Mouse (Mus musculus) hindbrain, embryonic 10.5 days (tissue): ENCODE data around the gene Pcbp1. TPM values are rescaled to one million over a fixed set of nuclear protein-coding genes. Genes with fewer than 3 reads are reported as not detected.

ENCODE experiments used
- DNase-seq: peaks from one replicate; pipeline ENCODE4 v3.0.0-alpha.2; 2017; ENCODE audit warnings: low spot score
- H3K27ac ChIP-seq: fragments of 300-500 bp; sonication (generic); 2 replicates; pipeline ENCODE4 v1.5.1; 2016; ENCODE audit warnings: mild to moderate bottlenecking, moderate library complexity
- H3K27me3 ChIP-seq: fragments of 300-500 bp; sonication (generic); 2 replicates; pipeline ENCODE4 v1.6.1; 2016; ENCODE audit warnings: mild to moderate bottlenecking; ENCODE audit not compliant: poor library complexity, insufficient read depth, severe bottlenecking
- H3K36me3 ChIP-seq: fragments of 300-500 bp; sonication (generic); 2 replicates; pipeline ENCODE4 v1.6.1; 2016; ENCODE audit warnings: mild to moderate bottlenecking, moderate library complexity
- H3K4me1 ChIP-seq: fragments of 300-500 bp; sonication (generic); replicated peaks from 2 replicates; pipeline ENCODE4 v1.6.1; 2016; ENCODE audit warnings: mild to moderate bottlenecking
- H3K4me3 ChIP-seq: fragments of 300-500 bp; sonication (generic); 2 replicates; pipeline ENCODE4 v1.5.1; 2016; ENCODE audit warnings: mild to moderate bottlenecking, moderate library complexity
- H3K9me3 ChIP-seq: fragments of 300-500 bp; sonication (generic); 2 replicates; pipeline ENCODE4 v1.6.1; 2016; ENCODE audit warnings: mild to moderate bottlenecking, moderate library complexity
- WGBS: fragments of 180-500 bp; shearing (Covaris S2); methylation state at CpG from one replicate; pipeline ENCODE4 v1.1.7; 2016; 5-methylcytosine and 5-hydroxymethylcytosine counted together
- polyA plus RNA-seq: library from polyadenylated mRNA; unstranded; fragments of >200 nt; fragmentation: Nextera tagmentation; extraction: Ambion mirVana; gene quantifications from 2 replicates; pipeline ENCODE4 v1.2.1, GENCODE M21; 2016

The Pcbp1 gene
- polyA plus RNA-seq, 1 experiment from 2014 or later, result 520 TPM

DNA sequence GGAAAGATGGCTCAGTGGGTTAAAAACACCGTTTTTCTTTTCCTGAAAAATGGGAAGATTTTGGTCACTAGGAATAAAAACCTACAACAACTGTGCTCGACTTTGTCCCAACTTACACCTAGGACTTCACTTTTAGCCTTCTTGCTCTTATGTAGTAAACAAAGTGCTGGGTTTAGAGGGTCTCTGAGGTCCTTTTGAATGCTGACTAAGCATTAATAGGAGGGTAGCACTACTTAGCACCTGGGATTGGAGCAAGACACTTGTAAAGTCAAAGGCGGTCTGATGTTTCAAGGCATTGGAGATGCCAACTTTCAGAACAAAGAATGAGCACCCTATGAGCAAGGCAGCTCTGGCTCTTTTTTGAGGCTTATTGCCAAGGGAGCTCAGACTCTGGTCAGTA lies 17.7 kb upstream of the Pcbp1 start:
- Histone ChIP-seq H3K27me3 (no peaks in the 10 kb centered on the region), H3K9me3 (no peaks in the 10 kb centered on the region), H3K36me3 (peaks cover 93% of the 10 kb centered on the region), H3K4me3 (no peak overlapping the region), H3K4me1 (no peaks in the 10 kb centered on the region), H3K27ac (no peak overlapping the region)
- no peak for DNase-seq
- 93% methylated on average over 3 of the region's 3 CpGs for WGBS

DNA sequence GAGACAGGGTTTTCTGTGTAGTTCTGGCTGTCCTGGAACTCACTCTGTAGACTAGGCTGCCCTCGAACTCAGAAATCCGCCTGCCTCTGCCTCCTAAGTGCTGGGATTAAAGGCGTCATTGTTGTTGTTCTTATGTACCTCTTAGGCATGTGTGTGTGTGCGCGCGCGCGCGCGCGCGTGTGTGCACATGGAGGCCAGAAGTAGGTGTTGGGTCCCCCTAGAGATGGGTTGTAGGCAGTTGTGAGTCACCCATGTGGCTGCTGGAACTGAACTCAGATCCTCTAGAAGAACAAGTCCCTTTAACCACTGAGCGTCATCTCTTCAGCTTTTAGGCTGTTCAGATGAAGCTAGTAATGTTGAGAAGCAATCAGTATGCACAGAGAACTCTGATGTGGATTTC lies 16.9 kb upstream of the Pcbp1 start:
- Histone ChIP-seq H3K9me3 (no peaks in the 10 kb centered on the region), H3K27ac (no peak overlapping the region), H3K4me3 (no peak overlapping the region), H3K4me1 (no peaks in the 10 kb centered on the region), H3K27me3 (no peaks in the 10 kb centered on the region), H3K36me3 (peaks cover 93% of the 10 kb centered on the region)
- DNase-seq, result no peak
- WGBS, result 96% methylated on average over 13 of the region's 13 CpGs

DNA sequence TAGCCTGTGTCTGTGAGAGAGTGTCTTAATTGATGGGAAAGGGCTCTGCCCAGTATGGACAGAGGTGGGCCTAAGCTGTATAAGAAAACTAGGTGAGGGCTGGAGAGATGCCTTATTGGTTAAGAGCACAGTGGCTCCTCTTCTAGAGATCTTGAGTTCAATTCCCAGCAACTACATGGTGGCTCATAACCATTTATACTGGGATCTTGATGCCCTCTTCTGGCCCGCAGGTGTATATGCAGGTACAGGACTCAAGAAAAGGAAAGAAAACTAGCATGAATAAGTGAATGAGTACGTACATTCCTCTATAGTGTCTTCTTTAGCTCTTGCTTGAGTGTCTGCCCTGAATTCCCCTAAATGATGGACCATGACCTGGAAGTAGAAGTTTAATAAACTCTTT lies 15.5 kb upstream of the Pcbp1 start:
- Histone ChIP-seq H3K36me3 (peaks cover 90% of the 10 kb centered on the region), H3K4me1 (no peaks in the 10 kb centered on the region), H3K9me3 (no peaks in the 10 kb centered on the region), H3K27me3 (no peaks in the 10 kb centered on the region), H3K4me3 (no peak overlapping the region), H3K27ac (no peak overlapping the region)
- WGBS, result 84% methylated on average over 2 of the region's 2 CpGs
- DNase-seq, result no peak

DNA sequence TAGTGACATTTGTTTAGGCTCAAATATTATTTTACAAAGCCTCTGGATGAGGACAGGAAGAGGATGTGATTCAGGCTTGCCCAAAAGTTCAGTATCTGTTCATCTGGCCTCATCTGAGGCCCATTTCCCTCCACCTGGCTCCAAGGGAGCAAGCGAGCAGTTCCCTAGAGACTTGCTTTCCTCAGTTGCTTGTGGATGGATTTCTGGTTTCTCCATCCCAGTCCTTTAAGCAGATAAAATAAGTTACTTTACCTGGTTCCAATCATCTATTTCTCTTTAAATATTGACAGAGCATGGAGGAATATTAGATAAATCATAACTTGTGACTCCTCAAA lies 2.3 kb upstream of the Pcbp1 start:
- DNase-seq, result no peak
- 80% methylated on average over 1 of the region's 1 CpGs for WGBS
- H3K4me1 ChIP-seq, result peaks cover 16% of the 10 kb centered on the region
- H3K36me3 ChIP-seq, result peaks cover 53% of the 10 kb centered on the region
- H3K4me3 ChIP-seq, result no peak overlapping the region
- H3K27me3 ChIP-seq, result no peaks in the 10 kb centered on the region
- no peaks in the 10 kb centered on the region for H3K9me3 ChIP-seq
- no peak overlapping the region for H3K27ac ChIP-seq

DNA sequence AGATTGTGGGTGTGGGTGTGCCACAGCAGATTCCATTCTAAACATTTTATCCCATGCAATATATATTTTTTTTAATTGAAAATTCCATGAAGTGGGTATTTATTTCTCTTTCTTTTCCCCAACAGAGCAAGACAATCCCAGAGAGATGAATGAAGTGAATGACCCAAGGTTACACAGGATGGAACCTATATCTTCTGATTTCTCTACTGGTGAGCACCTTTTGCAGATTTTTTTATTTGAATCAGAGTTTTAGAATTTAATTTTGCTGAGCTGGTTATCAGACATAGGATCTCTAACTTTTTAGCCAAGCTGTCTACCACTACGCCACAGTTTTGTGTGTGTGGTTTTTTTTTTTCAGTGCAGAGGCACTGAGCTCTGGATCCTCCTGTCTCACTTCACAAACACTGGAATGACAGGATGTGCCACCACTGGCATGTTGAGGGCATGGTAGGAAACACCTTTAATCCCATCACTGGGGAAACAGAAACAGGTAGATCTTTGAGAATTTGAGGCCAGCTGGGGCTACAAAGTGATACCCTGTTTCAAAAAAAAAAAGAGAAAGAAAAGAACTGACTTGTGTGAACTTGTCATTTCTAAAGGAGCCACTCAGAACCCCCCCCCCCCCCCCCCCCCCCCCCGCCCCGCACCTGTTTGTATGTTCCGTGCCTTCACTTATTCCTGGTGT lies 1.8 kb upstream of the Pcbp1 start:
- DNase-seq, result no peak
- Histone ChIP-seq H3K36me3 (peaks cover 53% of the 10 kb centered on the region), H3K9me3 (no peaks in the 10 kb centered on the region), H3K4me1 (peaks cover 22% of the 10 kb centered on the region), H3K27me3 (no peaks in the 10 kb centered on the region), H3K27ac (peak overlapping the region; percentile 99), H3K4me3 (peak overlapping the region; percentile 96)
- 73% methylated on average over 3 of the region's 4 CpGs for WGBS

DNA sequence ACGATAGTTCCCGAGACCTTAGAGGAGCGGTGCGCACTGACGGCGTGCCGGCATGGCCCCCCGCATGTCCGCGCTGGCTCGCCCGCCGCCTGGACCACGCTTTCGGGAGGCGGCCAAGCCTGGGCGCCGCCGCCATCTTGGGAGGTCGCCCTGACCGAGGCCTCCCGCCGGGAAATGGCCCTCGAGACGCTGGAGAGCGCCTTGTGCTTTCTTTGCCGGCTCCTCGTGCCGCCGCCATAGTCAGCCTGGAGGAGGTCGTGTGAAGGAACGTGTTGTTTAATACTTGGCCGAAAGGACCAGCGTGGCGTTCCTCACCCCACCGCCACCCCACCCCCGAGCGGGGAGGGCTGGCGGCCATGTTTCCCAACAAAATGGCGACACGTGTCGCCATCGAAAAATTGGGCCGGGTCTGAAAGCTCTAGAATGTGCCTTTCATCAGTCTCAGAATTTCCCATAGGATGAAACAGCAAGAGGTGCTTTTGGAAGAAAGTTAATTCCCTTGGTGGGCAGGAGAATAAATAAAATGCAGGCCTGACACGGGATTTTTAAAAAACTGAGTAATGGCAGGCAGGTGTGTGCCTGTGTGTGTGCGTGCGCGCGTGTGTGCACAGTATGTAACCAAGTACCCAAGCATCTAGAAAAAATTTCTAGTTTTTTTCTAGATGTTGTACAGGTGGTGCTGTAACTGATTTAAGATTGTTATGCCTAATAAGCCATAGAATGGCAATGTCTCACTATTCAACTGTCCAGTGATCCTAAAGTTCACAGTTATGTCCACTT lies 1.0 kb upstream of the Pcbp1 start:
- H3K9me3 ChIP-seq, result no peaks in the 10 kb centered on the region
- H3K27ac ChIP-seq, result peak overlapping the region; percentile 99
- H3K27me3 ChIP-seq, result no peaks in the 10 kb centered on the region
- DNase-seq, result peak; percentile 88
- peak overlapping the region; percentile 96 for H3K4me3 ChIP-seq
- peaks cover 52% of the 10 kb centered on the region for H3K36me3 ChIP-seq
- peaks cover 28% of the 10 kb centered on the region for H3K4me1 ChIP-seq
- 6% methylated on average over 49 of the region's 49 CpGs for WGBS

DNA sequence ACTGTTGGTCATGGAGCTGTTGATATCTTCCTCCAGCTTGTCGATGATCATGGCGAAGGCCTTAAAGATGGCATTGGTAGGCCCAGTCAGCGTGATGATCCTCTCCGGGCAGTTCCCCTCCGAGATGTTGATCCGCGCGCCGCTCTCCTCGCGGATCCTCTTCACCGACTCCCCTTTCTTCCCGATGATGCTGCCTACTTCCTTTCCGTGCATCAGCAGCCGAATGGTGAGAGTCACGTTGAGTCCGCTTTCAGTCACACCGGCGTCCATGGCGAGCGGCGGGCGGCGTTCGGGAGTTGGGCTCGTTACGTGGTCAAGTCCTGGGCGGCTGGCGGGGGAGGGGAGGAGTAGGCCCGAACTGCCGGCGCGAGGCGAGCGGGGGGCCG lies 482 bp downstream of the Pcbp1 start:
- no peak for DNase-seq
- peaks cover 28% of the 10 kb centered on the region for H3K4me1 ChIP-seq
- no peaks in the 10 kb centered on the region for H3K27me3 ChIP-seq
- H3K36me3 ChIP-seq, result peaks cover 50% of the 10 kb centered on the region
- peak overlapping the region; percentile 99 for H3K27ac ChIP-seq
- peak overlapping the region; percentile 96 for H3K4me3 ChIP-seq
- no peaks in the 10 kb centered on the region for H3K9me3 ChIP-seq
- WGBS, result under 1% methylated on average over 36 of the region's 36 CpGs

DNA sequence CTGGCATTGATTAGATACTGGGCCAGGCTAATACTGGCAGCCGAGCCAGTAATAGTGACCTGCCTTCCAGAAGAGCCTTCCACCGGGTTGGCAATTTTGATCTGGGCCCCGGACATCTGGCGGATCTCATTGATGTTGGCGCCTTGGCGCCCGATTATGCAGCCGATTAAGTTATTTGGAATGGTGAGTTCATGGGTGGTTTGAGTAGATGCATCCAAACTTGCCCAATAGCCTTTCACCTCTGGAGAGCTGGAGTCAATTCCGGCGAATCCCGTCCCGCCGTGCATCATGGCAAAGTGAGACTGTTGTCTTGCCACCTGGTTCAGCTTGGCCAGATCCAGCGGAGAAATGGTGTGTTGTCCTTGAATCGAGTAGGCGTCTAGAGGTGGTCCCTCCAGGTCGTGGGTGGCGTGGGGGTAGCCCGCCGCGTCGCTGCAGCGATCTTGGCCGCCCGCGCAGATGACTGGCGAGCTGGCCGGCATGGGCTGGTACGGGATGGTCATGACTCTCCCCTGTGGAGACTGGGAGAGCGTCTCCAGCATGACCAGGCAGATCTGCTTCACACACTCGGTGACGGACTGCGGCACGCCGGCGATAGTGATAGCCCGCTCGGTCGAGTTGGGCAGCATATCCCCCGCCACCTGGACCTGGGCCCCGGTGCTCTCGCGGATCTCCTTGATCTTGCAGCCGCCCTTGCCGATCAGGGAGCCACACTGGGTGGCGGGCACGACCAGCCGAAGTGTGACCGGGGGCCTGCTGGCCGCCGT lies 1.1 kb downstream of the Pcbp1 start:
- Histone ChIP-seq H3K4me3 (peak overlapping the region; percentile 96), H3K36me3 (peaks cover 44% of the 10 kb centered on the region), H3K9me3 (no peaks in the 10 kb centered on the region), H3K27me3 (no peaks in the 10 kb centered on the region), H3K4me1 (peaks cover 28% of the 10 kb centered on the region), H3K27ac (peak overlapping the region; percentile 99)
- under 1% methylated on average over 51 of the region's 51 CpGs for WGBS
- peak; percentile 58 for DNase-seq

DNA sequence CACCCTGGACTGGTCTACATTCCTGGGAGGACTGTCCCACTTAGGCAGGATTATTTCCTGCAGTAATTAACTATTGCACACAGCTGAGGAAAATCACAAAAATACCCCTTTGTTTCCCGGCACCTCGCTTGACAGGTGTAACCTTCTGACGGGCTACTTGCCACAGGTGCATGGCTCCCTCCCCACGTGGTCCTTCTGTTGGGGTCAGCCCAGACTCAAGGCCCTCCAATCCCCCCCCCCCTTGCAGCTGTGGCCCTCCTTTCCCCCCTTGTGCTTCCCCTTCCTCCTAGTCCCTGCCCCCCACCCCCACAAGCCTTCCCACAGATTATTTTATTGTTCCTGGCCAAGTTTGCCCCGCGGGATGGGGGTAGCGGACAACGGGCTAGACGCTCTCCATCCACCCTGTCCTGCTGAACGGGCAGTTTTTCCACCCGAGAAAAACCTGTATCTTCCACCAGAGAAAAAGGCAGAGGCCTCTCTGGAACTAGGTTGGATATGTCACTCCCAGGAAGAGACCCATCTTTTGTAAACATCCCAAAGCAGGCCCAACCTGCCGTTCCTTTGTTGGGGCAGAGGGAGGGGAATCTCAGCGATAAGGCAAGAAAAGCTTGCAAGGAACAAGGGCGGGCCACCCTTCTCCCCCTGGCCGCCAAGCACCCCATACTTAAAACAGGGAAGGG lies 2.2 kb downstream of the Pcbp1 start:
- 1% methylated on average over 15 of the region's 15 CpGs for WGBS
- no peaks in the 10 kb centered on the region for H3K9me3 ChIP-seq

DNA sequence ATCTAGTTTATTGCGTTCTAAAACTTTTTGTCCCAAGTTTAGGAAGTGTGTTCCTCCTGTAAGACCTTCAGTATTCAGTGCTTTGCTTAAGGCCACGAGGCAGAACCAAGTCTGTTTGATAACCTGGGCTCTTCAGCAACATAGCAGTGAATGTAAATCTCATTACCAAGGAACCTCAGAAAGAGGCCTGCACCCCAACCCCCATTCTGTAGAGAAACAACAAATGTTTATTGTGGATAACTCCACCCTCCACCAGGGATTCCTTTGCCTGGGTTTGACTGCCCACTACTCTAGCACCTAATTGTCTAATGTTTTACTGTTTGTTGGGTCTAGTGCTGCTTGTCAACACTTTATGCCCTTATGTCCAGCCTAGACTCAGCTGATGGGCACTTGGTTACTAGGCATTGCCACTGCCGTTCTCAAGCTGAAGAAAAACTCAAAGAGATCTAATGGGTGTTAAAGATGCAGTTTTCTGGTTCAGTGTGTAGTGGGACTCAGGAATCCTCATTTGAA lies 2.8 kb downstream of the Pcbp1 start:
- peaks cover 39% of the 10 kb centered on the region for H3K36me3 ChIP-seq
- DNase-seq, result no peak

More for the DNA sequence above, 2.2 kb downstream of the Pcbp1 start:
- Histone ChIP-seq H3K27me3 (no peaks in the 10 kb centered on the region), H3K27ac (peak overlapping the region; percentile 99), H3K4me3 (peak overlapping the region; percentile 96), H3K4me1 (peaks cover 31% of the 10 kb centered on the region), H3K36me3 (peaks cover 39% of the 10 kb centered on the region)
- peak; percentile 46 for DNase-seq

DNA sequence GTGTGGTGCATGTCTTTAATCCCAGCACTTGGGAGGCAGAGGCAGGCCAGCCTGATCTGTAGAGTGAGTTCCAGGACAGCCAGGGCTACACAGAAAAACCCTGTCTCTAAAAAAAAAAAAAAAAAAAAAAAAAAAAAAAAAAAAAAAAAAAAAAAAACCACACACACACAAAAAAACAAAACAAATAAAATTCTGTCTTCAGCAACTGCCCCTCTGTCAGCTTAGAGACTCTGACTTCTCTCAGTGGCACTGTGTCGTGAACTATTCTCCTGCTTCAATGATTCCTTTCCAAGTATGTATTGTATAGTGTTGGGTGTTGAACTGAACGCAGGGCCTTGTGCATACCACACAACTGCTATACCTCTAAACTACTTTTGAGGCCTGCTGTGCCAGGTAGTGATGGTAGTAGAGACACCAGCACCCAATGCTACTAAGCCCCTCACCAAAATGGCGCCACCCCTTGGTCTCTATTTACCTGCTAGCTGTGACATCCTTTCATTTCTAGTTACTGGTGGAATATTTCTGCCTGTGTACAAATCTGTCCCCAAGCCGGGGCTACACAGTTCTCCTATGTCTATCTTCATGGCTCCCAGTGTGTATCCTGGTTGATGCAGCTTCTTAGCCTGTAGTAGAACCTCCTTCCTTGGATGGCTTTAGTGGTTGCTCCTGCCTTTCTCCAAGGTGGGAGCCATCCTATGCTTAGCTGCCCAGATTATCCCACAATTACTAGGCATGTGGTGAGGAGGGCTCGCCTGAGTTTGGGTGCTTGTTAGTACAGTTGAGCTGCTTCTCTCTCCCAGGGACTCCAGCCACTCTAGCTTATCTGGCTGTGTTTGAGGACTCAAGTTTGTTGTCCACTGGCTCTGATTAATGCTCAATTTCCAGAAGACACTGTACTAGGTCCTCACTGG lies 3.9 kb downstream of the Pcbp1 start:
- Histone ChIP-seq H3K4me1 (peaks cover 19% of the 10 kb centered on the region), H3K4me3 (peak overlapping the region; percentile 96), H3K27me3 (no peaks in the 10 kb centered on the region), H3K27ac (0 out of 2 replicates have a peak overlapping the region, but pooled peaks have one; percentile 16), H3K9me3 (no peaks in the 10 kb centered on the region), H3K36me3 (peaks cover 39% of the 10 kb centered on the region)
- WGBS, result 81% methylated on average over 5 of the region's 5 CpGs
- no peak for DNase-seq

More for the DNA sequence above, 2.8 kb downstream of the Pcbp1 start:
- H3K27me3 ChIP-seq, result no peaks in the 10 kb centered on the region
- peak overlapping the region; percentile 99 for H3K27ac ChIP-seq
- no peaks in the 10 kb centered on the region for H3K9me3 ChIP-seq
- WGBS, result 46% methylated on average over 3 of the region's 3 CpGs
- H3K4me3 ChIP-seq, result peak overlapping the region; percentile 96
- H3K4me1 ChIP-seq, result peaks cover 28% of the 10 kb centered on the region
